Mouse (Mus musculus) forebrain, embryonic 16.5 days (tissue): ENCODE measurements at regions not wholly inside any gene's neighbourhood (a gene's known extent, or its start where the extent isn't known, plus 50 kb on each side); places are given as distances from the start of the nearest gene placed in this dataset.
A peak's percentile ranks its signal among the peaks of the same experiment; 100 is the strongest.

ENCODE experiments used
- ATAC-seq: fragments of 200-750 bp; cut with Nextera tagmentation; 2 replicates; pipeline ENCODE4 v1.8.0; 2017; ENCODE audit warnings: mild to moderate bottlenecking, moderate library complexity
- H3K27ac ChIP-seq: fragments of 300-500 bp; sonication (generic); 2 replicates; pipeline ENCODE4 v1.5.1; 2014; ENCODE audit warnings: low read length, control low read depth
- H3K27me3 ChIP-seq: fragments of 300-500 bp; sonication (generic); replicated peaks from 2 replicates; pipeline ENCODE4 v1.6.1; 2014; ENCODE audit warnings: low read length; ENCODE audit not compliant: control insufficient read depth, insufficient read depth
- H3K36me3 ChIP-seq: fragments of 300-500 bp; sonication (generic); 2 replicates; pipeline ENCODE4 v1.6.1; 2014; ENCODE audit not compliant: control insufficient read depth, insufficient read depth
- H3K4me1 ChIP-seq: fragments of 300-500 bp; sonication (generic); replicated peaks from 2 replicates; pipeline ENCODE4 v1.6.1; 2014; ENCODE audit warnings: low read length; ENCODE audit not compliant: control insufficient read depth, insufficient read depth
- H3K4me2 ChIP-seq: fragments of 300-500 bp; sonication (generic); 2 replicates; pipeline ENCODE4 v1.6.1; 2014; ENCODE audit warnings: mild to moderate bottlenecking, low read length, control low read depth
- H3K4me3 ChIP-seq: fragments of 300-500 bp; sonication (generic); replicated peaks from 2 replicates; pipeline ENCODE4 v1.5.1; 2014; ENCODE audit warnings: mild to moderate bottlenecking, low read length, control low read depth
- H3K9ac ChIP-seq: fragments of 300-500 bp; sonication (generic); replicated peaks from 2 replicates; pipeline ENCODE4 v1.6.1; 2014; ENCODE audit warnings: low read depth, low read length, control low read depth
- H3K9me3 ChIP-seq: fragments of 300-500 bp; sonication (generic); 2 replicates; pipeline ENCODE4 v1.6.1; 2016; ENCODE audit warnings: low read length; ENCODE audit not compliant: control insufficient read depth
- WGBS: fragments of 180-500 bp; shearing (Covaris S2); extraction: QIAGEN DNeasy Blood & Tissue Kit; methylation state at CpG from one replicate; pipeline ENCODE4 v1.1.7; 2014; 5-methylcytosine and 5-hydroxymethylcytosine counted together

- Histone ChIP-seq H3K9ac (no peak overlapping the region), H3K27me3 (no peaks in the 10 kb centered on the region), H3K27ac (no peak overlapping the region), H3K4me2 (no peak overlapping the region), H3K4me1 (no peaks in the 10 kb centered on the region), H3K36me3 (no peaks in the 10 kb centered on the region), H3K9me3 (no peaks in the 10 kb centered on the region), H3K4me3 (no peak overlapping the region)
- 31% methylated on average over 3 of the region's 3 CpGs for WGBS
- ATAC-seq, result no peak
Measured at GRCm38 (mm10) chr10:26637459-26637858, 115.8 kb upstream of the Arhgap18 start.

GRCm38 (mm10) chr10:26638056-26638455, 115.2 kb upstream of the Arhgap18 start:
- ATAC-seq, result no peak
- Histone ChIP-seq H3K9ac (no peak overlapping the region), H3K4me2 (no peak overlapping the region), H3K36me3 (no peaks in the 10 kb centered on the region), H3K27ac (no peak overlapping the region), H3K4me3 (no peak overlapping the region), H3K4me1 (no peaks in the 10 kb centered on the region), H3K27me3 (no peaks in the 10 kb centered on the region), H3K9me3 (no peaks in the 10 kb centered on the region)
- 53% methylated on average over 4 of the region's 4 CpGs for WGBS

- Histone ChIP-seq H3K27ac (no peak overlapping the region), H3K9ac (no peak overlapping the region), H3K4me1 (no peaks in the 10 kb centered on the region), H3K4me3 (no peak overlapping the region), H3K9me3 (no peaks in the 10 kb centered on the region), H3K4me2 (no peak overlapping the region), H3K36me3 (no peaks in the 10 kb centered on the region), H3K27me3 (no peaks in the 10 kb centered on the region)
- ATAC-seq, result peak; percentile 64
- 52% methylated on average over 3 of the region's 3 CpGs for WGBS
Measured at GRCm38 (mm10) chr10:26639118-26639517, 114.1 kb upstream of the Arhgap18 start.

- Histone ChIP-seq H3K4me2 (no peak overlapping the region), H3K27ac (no peak overlapping the region), H3K9me3 (no peaks in the 10 kb centered on the region), H3K4me3 (no peak overlapping the region), H3K27me3 (no peaks in the 10 kb centered on the region), H3K36me3 (no peaks in the 10 kb centered on the region), H3K9ac (no peak overlapping the region), H3K4me1 (no peaks in the 10 kb centered on the region)
- 50% methylated on average over 1 of the region's 1 CpGs for WGBS
- no peak for ATAC-seq
Measured at GRCm38 (mm10) chr10:26653103-26653502, 100.1 kb upstream of the Arhgap18 start.

GRCm38 (mm10) chr10:26664270-26664669, 89.0 kb upstream of the Arhgap18 start:
- Histone ChIP-seq H3K36me3 (no peaks in the 10 kb centered on the region), H3K27ac (no peak overlapping the region), H3K4me3 (no peak overlapping the region), H3K27me3 (no peaks in the 10 kb centered on the region), H3K4me2 (no peak overlapping the region), H3K4me1 (no peaks in the 10 kb centered on the region), H3K9me3 (no peaks in the 10 kb centered on the region), H3K9ac (no peak overlapping the region)
- ATAC-seq, result no peak

GRCm38 (mm10) chr10:26679500-26680227, 73.6 kb upstream of the Arhgap18 start:
- ATAC-seq, result no peak
- H3K4me2 ChIP-seq, result no peak overlapping the region
- WGBS, result 58% methylated on average over 4 of the region's 4 CpGs
- H3K9ac ChIP-seq, result no peak overlapping the region
- no peaks in the 10 kb centered on the region for H3K9me3 ChIP-seq
- H3K27me3 ChIP-seq, result no peaks in the 10 kb centered on the region
- no peak overlapping the region for H3K4me3 ChIP-seq
- no peaks in the 10 kb centered on the region for H3K4me1 ChIP-seq
- H3K36me3 ChIP-seq, result no peaks in the 10 kb centered on the region
- no peak overlapping the region for H3K27ac ChIP-seq

GRCm38 (mm10) chr10:26694761-26695160, 58.5 kb upstream of the Arhgap18 start:
- peak; percentile 1; the same call in 1 of the 2 replicates for ATAC-seq
- H3K4me1 ChIP-seq, result peaks cover 4% of the 10 kb centered on the region; the same call in 1 of the 2 replicates
- no peaks in the 10 kb centered on the region for H3K9me3 ChIP-seq
- H3K36me3 ChIP-seq, result no peaks in the 10 kb centered on the region
- no peak overlapping the region for H3K27ac ChIP-seq
- no peak overlapping the region; the same call in 1 of the 2 replicates for H3K9ac ChIP-seq
- H3K4me2 ChIP-seq, result peak overlapping the region; percentile 63
- 54% methylated on average over 2 of the region's 2 CpGs for WGBS
- no peak overlapping the region; the same call in 1 of the 2 replicates for H3K4me3 ChIP-seq
- H3K27me3 ChIP-seq, result no peaks in the 10 kb centered on the region

- peak; percentile 98 for ATAC-seq
- 2% methylated on average over 25 of the region's 25 CpGs for WGBS
- H3K4me3 ChIP-seq, result peak overlapping the region; percentile 44
Measured at GRCm38 (mm10) chr10:26695212-26695933, 57.8 kb upstream of the Arhgap18 start.

More at GRCm38 (mm10) chr10:26695212-26695933, 57.8 kb upstream of the Arhgap18 start:
- H3K9me3 ChIP-seq, result no peaks in the 10 kb centered on the region
- H3K9ac ChIP-seq, result peak overlapping the region; percentile 50
- H3K4me1 ChIP-seq, result peaks cover 4% of the 10 kb centered on the region; the same call in 1 of the 2 replicates
- peak overlapping the region; percentile 63 for H3K4me2 ChIP-seq
- H3K27me3 ChIP-seq, result no peaks in the 10 kb centered on the region
- no peaks in the 10 kb centered on the region for H3K36me3 ChIP-seq
- H3K27ac ChIP-seq, result peak overlapping the region; percentile 1; the same call in 1 of the 2 replicates
